Mouse (Mus musculus): ENCODE data around the gene Ptprn2. TPM values are rescaled to one million over a fixed set of nuclear protein-coding genes. Genes with fewer than 3 reads are reported as not detected.

Gene Ptprn2
- total RNA-seq, 2 experiments from 2014 or later: 280 to 289 TPM

DNA sequence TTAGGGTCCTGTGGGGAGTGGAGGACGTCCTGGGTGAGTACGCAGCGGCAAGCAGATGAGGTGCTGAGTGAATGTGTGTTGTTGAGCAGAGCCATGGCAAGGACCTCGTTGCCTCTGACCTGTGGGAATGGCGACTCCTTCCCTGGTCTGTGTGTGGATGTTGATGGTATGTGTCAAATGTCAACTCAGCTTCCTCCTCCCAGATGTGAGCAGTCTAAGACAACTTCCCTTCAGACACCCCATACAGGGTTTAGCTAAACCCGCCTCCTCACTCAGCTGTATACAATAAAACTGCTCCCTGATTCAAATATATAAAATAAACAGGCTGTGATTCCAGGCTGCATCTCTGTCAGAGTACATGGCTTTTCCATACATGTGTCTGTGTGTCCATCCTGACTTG lies 491.5 kb downstream of the Ptprn2 start:
- no peak for DNase-seq (ENCODE audit: low spot score in 2 of 2)
- TF ChIP-seq CTCF (conservative IDR thresholded peaks at IDR 0.05): no peak
- Histone ChIP-seq H3K4me3 (no peak overlapping the region), H3K27ac (no peak overlapping the region)

GRCm38 (mm10) chr12:116978201-116978600 lies 492.7 kb downstream of the Ptprn2 start:
- Histone ChIP-seq H3K27ac (no peak overlapping the region), H3K4me3 (no peak overlapping the region)
- DNase-seq (ENCODE audit: low spot score in 2 of 2): no peak
- TF ChIP-seq CTCF (conservative IDR thresholded peaks at IDR 0.05): peak; percentile 71

DNA sequence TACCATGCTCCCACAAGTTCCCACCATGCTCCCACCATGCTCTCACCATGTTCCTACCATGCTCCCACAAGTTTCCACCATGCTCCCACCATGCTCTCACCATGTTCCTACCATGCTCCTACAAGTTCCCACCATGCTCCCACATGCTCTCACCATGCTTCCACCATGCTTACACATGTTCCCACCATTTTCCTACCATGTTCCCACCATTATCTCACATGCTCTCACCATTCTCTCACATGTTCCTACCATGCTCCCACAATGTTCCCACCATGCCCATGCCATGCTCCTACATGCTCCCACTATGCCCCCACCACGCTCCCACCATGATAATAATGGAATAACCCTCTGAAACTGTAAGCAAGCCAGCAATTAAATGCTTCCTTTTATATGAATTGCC lies 495.8 kb downstream of the Ptprn2 start:
- TF ChIP-seq CTCF (conservative IDR thresholded peaks at IDR 0.05): no peak
- no peak for DNase-seq (ENCODE audit: low spot score in 2 of 2)
- Histone ChIP-seq H3K4me3 (no peak overlapping the region), H3K27ac (no peak overlapping the region)

- TF ChIP-seq CTCF (conservative IDR thresholded peaks at IDR 0.05): no peak
- no peak for DNase-seq (ENCODE audit: low spot score in 2 of 2)
- Histone ChIP-seq H3K27ac (no peak overlapping the region), H3K4me3 (no peak overlapping the region)
These were observed 503.6 kb downstream of the Ptprn2 start for GRCm38 (mm10) chr12:116989144-116989543.

DNA sequence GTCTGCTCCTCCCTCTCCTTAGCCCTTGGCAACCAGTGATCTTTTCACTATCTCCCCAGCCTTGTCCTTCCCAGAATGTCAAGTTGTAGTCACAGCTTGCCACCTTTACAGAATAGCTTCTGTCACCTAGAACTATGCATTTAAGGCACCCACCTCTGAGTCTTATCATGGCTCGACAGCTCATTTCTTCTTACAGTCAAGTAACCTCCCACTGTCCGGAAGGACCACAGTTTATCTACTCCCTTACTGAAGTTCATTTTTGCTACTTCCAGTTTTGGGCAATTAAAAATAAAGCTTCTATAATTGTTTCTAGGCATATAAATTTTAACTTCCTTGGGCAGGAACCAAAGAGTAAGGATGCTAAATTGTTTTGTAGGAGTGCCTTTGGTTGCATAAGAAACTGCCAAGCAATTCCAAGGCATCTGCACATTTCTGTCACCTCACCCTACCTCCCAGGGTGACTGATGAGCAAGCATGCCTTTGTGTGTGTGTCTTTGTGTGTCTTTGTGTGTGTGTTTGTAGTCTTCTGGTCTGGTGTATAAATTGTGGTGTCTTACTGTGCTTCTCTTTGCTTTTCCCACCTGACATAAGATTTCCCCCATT lies 516.1 kb downstream of the Ptprn2 start:
- TF ChIP-seq CTCF (conservative IDR thresholded peaks at IDR 0.05): no peak
- H3K4me3 ChIP-seq: no peak overlapping the region
- no peak for DNase-seq (ENCODE audit: low spot score in 2 of 2)
- no peak overlapping the region for H3K27ac ChIP-seq

DNA sequence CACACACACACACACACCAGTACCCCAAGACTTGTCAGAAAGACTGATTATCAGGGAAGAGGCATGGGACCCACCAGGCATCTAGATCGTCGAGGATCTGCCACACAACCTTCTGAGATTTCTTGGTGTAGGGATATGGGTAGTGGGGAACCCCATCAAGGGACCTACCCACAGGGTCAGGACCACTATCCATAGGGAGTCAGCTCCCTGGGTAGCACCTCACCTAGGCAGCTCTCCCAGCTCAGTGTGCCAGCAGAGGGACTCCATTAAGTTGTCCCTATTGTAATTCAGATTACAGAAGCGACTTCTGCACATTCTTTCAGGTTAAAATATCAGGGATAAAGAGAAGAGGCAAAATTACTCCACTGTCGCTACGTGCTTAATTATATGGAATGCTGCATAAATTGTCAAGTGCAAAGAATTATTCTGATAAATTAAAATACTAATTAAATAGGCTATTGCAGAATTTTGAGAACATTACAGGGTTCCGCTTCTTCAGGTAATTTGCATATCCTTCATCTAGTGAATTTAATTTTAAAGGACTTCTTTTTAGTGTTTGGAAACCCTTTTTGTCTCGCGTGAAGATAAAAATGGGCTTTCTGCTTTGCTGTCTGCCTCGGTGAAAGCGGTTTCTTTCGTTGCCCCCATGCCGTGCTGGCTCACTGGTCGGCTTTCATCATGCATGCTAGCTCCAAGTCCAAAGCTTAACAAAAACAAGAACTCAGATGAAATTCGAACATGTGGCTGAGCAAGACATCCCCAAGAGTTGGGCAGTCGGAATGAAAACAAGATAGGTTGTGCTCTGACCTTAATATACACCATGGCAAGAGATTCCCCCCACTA lies 531.5 kb downstream of the Ptprn2 start:
- no peak for TF ChIP-seq CTCF (conservative IDR thresholded peaks at IDR 0.05)
- DNase-seq (ENCODE audit: low spot score in 2 of 2): no peak
- Histone ChIP-seq H3K4me3 (no peak overlapping the region), H3K27ac (no peak overlapping the region)

DNA sequence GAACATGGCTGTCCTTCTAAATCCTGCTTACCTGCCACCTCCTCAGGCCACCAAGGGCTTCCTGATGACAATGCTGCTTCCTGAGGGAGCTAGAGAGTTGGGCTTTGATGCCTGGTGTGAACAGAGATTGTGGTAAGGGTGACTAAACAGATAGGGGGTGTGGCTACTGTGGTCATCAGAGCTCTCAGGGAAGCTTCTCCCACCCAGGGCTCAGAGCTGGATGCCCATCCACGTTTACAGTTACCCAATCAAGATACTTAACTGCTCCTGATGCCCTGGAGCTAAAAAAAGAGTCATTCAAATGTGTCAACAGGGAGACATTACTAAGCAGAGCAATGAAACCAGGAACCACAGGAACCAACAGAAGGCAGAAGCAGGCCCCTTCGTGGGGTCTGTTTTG lies 532.4 kb downstream of the Ptprn2 start:
- no peak for DNase-seq (ENCODE audit: low spot score in 2 of 2)
- no peak overlapping the region for H3K27ac ChIP-seq
- no peak for TF ChIP-seq CTCF (conservative IDR thresholded peaks at IDR 0.05)
- H3K4me3 ChIP-seq: no peak overlapping the region

DNA sequence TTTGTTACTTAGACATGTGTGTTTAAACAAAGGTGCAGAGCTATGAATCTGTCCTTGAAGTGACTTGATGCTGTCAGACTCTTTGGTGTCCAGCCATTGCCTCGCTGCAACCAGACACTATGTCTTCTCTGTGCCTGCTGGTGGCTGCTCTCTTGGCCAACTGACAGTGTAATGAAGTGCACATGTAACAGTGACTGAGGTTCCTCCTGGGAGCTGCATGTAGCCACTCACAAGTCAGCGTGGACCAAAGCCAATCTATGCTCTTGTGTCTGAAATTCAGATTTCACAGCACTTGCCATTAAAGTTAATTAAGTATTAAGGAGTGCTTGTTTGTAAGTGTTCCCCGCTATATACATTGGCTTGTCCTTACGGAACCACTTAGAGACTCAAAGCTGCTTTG lies 537.7 kb downstream of the Ptprn2 start:
- DNase-seq (ENCODE audit: low spot score in 2 of 2): no peak
- Histone ChIP-seq H3K27ac (no peak overlapping the region), H3K4me3 (no peak overlapping the region)
- no peak for TF ChIP-seq CTCF (conservative IDR thresholded peaks at IDR 0.05)

DNA sequence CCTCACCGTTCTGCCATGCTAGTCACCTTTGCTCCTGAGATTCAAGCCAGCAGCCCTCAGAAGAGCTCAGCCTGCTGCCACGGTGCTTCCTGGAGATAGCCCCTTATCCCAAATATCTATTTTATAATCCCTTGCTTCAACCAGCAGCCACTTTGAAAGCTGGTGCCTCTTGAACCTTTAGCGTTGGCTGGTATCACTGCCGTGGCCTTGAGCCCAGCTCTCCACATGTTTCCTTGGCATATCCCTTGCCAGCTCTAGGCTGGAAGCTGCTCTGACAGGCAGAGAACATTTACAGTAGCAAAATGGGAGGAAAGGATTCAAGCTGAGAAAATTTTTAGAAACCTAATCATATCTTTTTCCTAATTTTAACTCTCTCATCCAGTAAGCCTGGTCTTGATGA lies 539.4 kb downstream of the Ptprn2 start:
- Histone ChIP-seq H3K27ac (no peak overlapping the region; the same call in 1 of the 2 replicates), H3K4me3 (no peak overlapping the region)
- DNase-seq (ENCODE audit: low spot score in 2 of 2): peak; percentile 28 to 37
- TF ChIP-seq CTCF (conservative IDR thresholded peaks at IDR 0.05): no peak

DNA sequence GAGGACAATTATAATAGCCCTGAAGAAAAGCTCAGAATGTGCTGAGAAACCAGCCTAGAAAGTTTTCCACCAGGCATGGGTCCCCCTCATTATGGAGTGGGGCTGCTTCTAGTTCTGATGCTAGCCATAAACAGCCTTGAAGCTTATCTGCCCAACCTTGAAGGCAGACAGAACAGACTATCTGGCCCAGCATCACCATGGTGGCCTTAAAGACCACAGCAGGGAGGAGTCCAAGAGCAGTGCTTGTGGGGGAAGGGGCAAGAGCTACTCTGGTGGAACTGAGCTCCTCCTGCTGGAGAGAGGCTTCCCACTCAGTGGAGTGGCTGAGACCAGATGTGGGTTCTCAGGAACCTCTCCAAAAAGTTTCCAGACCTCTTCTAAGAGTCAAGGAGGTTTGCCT lies 540.2 kb downstream of the Ptprn2 start:
- TF ChIP-seq CTCF (conservative IDR thresholded peaks at IDR 0.05): peak; percentile 24; the same call in 1 of the 2 replicates
- no peak for DNase-seq (ENCODE audit: low spot score in 2 of 2)
- no peak overlapping the region for H3K27ac ChIP-seq
- no peak overlapping the region for H3K4me3 ChIP-seq

DNA sequence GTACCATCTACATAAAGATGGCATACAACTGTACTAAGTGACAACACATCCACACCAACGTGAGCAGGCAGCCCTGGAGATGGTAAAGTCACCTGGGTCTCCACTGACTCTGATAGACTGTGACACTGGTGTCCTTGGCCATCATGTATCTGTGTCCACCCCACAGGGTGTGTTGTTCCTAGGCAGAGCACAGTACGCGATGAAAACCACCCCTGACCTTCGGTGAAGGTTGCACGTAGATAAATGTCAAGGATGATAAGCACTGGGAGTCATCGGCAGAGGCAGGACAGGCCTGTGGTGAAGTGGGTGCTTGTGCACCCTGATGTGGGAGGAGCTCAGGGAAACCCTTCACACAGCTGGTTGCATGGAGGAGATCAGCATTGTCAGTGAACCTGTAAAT lies 541.8 kb downstream of the Ptprn2 start:
- H3K4me3 ChIP-seq: no peak overlapping the region
- no peak for TF ChIP-seq CTCF (conservative IDR thresholded peaks at IDR 0.05)
- DNase-seq (ENCODE audit: low spot score in 2 of 2): no peak
- H3K27ac ChIP-seq: no peak overlapping the region

GRCm38 (mm10) chr12:117028333-117028961 lies 542.9 kb downstream of the Ptprn2 start:
- TF ChIP-seq CTCF (conservative IDR thresholded peaks at IDR 0.05): no peak
- no peak for DNase-seq (ENCODE audit: low spot score in 2 of 2)
- H3K4me3 ChIP-seq: no peak overlapping the region
- no peak overlapping the region for H3K27ac ChIP-seq

DNA sequence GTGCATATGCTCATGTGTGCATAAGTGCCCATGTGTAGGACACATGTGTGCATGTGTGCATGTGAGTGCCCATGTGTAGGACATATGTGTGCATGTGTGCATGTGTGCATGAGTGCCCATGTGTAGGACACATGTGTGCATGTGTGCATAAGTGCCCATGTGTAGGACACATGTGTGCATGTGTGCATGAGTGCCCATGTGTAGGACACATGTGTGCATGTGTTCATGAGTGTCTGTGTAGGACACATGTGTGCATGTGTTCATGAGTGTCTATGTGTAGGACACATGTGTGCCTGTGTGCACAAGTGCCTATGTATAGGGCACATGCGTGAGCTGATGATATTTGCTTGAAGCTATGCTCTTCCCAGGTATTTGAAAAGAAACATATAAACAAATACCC lies 547.7 kb downstream of the Ptprn2 start:
- TF ChIP-seq CTCF (conservative IDR thresholded peaks at IDR 0.05): no peak
- Histone ChIP-seq H3K27ac (no peak overlapping the region), H3K4me3 (no peak overlapping the region)
- DNase-seq (ENCODE audit: low spot score in 2 of 2): no peak
